Mouse (Mus musculus): Measurements from ENCODE around the gene Slc37a1. TPM values are rescaled to one million over a fixed set of nuclear protein-coding genes. Genes with fewer than 3 reads are reported as not detected.

The Slc37a1 gene
- total and polyA plus RNA-seq, 3 experiments: 1.9 to 6.6 (median 2.2) TPM

- in situ Hi-C loops (cut with MboI; ENCODE audit: low pct_ligation_motif_present, low pct_unique_long_range_greater_than_20kb, low sequenced_read_pairs): no loop called here
- no peak for TF ChIP-seq KAT2A (IDR thresholded peaks at IDR 0.05; ENCODE audit: insufficient replicate concordance, low read length)
- TF ChIP-seq RAD21 (IDR thresholded peaks at IDR 0.05; ENCODE audit: low read depth, low read length): no peak
- TF ChIP-seq POLR2AphosphoS2 (IDR thresholded peaks at IDR 0.05; ENCODE audit: low read depth, low read length): no peak
- TF ChIP-seq GABPA (IDR thresholded peaks at IDR 0.05; ENCODE audit: insufficient replicate concordance, low read depth, low read length): no peak
- no peak for TF ChIP-seq BHLHE40 (IDR thresholded peaks at IDR 0.05; ENCODE audit: low read depth, low read length)
- no peak for TF ChIP-seq MAX (IDR thresholded peaks at IDR 0.05; ENCODE audit: low read length)
- TF ChIP-seq ZC3H11A (IDR thresholded peaks at IDR 0.05; ENCODE audit: low read depth, low read length): no peak
- no peak for TF ChIP-seq MAZ (IDR thresholded peaks at IDR 0.05; ENCODE audit: low read depth, low read length)
- no peak for TF ChIP-seq ZMIZ1 (IDR thresholded peaks at IDR 0.05; ENCODE audit: low read depth, low read length)
- no peak for DNase-seq (ENCODE audit: extremely low read depth)
- Histone ChIP-seq H3K4me2 (ENCODE audit: insufficient read depth, low read depth, poor library complexity, severe bottlenecking) (no peak overlapping the region), H3K79me2 (replicated peaks; ENCODE audit: control insufficient read depth, extremely low read depth, insufficient read depth, poor library complexity, severe bottlenecking) (no peaks in the 10 kb centered on the region), H3K27me3 (replicated peaks) (peaks cover 9% of the 10 kb centered on the region), H3K9me3 (replicated peaks; ENCODE audit: low read length) (no peaks in the 10 kb centered on the region), H3K36me3 (replicated peaks in 1 of 2; ENCODE audit: control insufficient read depth in 1 of 2, insufficient read depth in 1 of 2, low read length in 1 of 2) (no peaks in the 10 kb centered on the region), H3K4me1 (ENCODE audit: control insufficient read depth in 1 of 2, insufficient read depth in 2 of 2) (peaks cover 3 to 5% of the 10 kb centered on the region in 2 experiments; a peak in 2 of 4 replicates), H3K27ac (ENCODE audit: insufficient read depth, low read depth) (no peak overlapping the region), H3K9ac (ENCODE audit: insufficient read depth, low read depth) (no peak overlapping the region), H3K4me3 (replicated peaks in 1 of 3; ENCODE audit: low read depth in 2 of 3, low read length in 2 of 3, poor library complexity in 1 of 3) (no peak overlapping the region)
- dilution Hi-C loops (cut with MboI; ENCODE audit: extremely low pct_ligation_motif_present, extremely low pct_unique_long_range_greater_than_20kb, low sequenced_read_pairs): no loop called here
These were observed 8.7 kb upstream of the Slc37a1 start for GRCm38 (mm10) chr17:31277931-31278330.

- DNase-seq (ENCODE audit: extremely low read depth): no peak
- in situ Hi-C loops (cut with MboI; ENCODE audit: low pct_ligation_motif_present, low pct_unique_long_range_greater_than_20kb, low sequenced_read_pairs) (no loop called here), dilution Hi-C loops (cut with MboI; ENCODE audit: extremely low pct_ligation_motif_present, extremely low pct_unique_long_range_greater_than_20kb, low sequenced_read_pairs) (no loop called here)
- TF ChIP-seq POLR2A (IDR thresholded peaks at IDR 0.05; ENCODE audit: low read depth, low read length): no peak
- TF ChIP-seq UBTF (IDR thresholded peaks at IDR 0.05; ENCODE audit: low read depth, low read length): no peak
- TF ChIP-seq SMC3 (IDR thresholded peaks at IDR 0.05; ENCODE audit: low read depth, low read length): no peak
- TF ChIP-seq RCOR1 (conservative IDR thresholded peaks at IDR 0.05; ENCODE audit: low read depth, low read length): no peak
- TF ChIP-seq MEF2A (IDR thresholded peaks at IDR 0.05; ENCODE audit: borderline replicate concordance, low read depth, low read length): no peak
- no peak for TF ChIP-seq KAT2A (IDR thresholded peaks at IDR 0.05; ENCODE audit: insufficient replicate concordance, low read length)
- TF ChIP-seq POLR2AphosphoS2 (IDR thresholded peaks at IDR 0.05; ENCODE audit: low read depth, low read length): no peak
- TF ChIP-seq BHLHE40 (IDR thresholded peaks at IDR 0.05; ENCODE audit: low read depth, low read length): no peak
- TF ChIP-seq USF1 (IDR thresholded peaks at IDR 0.05; ENCODE audit: low read depth, low read length): no peak
- no peak for TF ChIP-seq HCFC1 (IDR thresholded peaks at IDR 0.05; ENCODE audit: low read depth, low read length)
- peaks cover 3 to 5% of the 10 kb centered on the region in 2 experiments; a peak in 2 of 4 replicates for H3K4me1 ChIP-seq (ENCODE audit: control insufficient read depth in 1 of 2, insufficient read depth in 2 of 2)
- H3K4me2 ChIP-seq (ENCODE audit: insufficient read depth, low read depth, poor library complexity, severe bottlenecking): no peak overlapping the region
- no peaks in the 10 kb centered on the region for H3K36me3 ChIP-seq (replicated peaks in 1 of 2; ENCODE audit: control insufficient read depth in 1 of 2, insufficient read depth in 1 of 2, low read length in 1 of 2)
- H3K27ac ChIP-seq (ENCODE audit: insufficient read depth, low read depth): no peak overlapping the region
- H3K4me3 ChIP-seq (replicated peaks in 1 of 3; ENCODE audit: low read depth in 2 of 3, low read length in 2 of 3, poor library complexity in 1 of 3): no peak overlapping the region
- no peaks in the 10 kb centered on the region for H3K9me3 ChIP-seq (replicated peaks; ENCODE audit: low read length)
- no peak overlapping the region for H3K9ac ChIP-seq (ENCODE audit: insufficient read depth, low read depth)
- H3K27me3 ChIP-seq (replicated peaks): peaks cover 6% of the 10 kb centered on the region
- no peaks in the 10 kb centered on the region for H3K79me2 ChIP-seq (replicated peaks; ENCODE audit: control insufficient read depth, extremely low read depth, insufficient read depth, poor library complexity, severe bottlenecking)
These were observed 7.1 kb upstream of the Slc37a1 start for GRCm38 (mm10) chr17:31279541-31279940.
